ENCODE assay signal across 8 mouse cellular contexts in the genomic region with DNA sequence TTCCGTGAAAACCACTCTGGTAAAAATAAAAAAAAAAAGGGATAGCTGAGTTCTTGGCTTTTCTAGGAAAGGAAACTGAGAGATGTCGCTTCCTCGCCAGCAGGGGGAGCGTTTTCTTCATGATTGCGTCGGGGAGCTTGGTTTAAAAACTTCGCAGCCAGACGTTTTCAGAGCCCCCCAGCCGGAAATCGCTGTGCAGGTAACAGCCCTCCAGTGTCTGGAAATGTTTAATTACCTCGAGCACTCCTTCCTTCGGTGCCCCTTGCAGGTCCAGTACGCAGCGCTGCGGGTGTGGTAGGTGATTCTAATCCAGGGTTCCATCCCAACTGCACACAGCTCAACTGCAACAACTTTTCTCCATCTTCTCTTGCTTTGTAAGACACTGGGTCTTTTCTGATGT. TPM values are rescaled to one million over a fixed set of nuclear protein-coding genes. Genes with fewer than 3 reads are reported as not detected.
A peak's percentile ranks its signal among the peaks of the same experiment; 100 is the strongest.
DNase-seq lines count a peak whose midpoint lies in the region; ATAC-seq and TF ChIP-seq lines count a peak whose summit lies in the region.

A gene (plus strand): TSS at position 146 of the 400 bp plus-strand sequence.

- no peak within 1 kb of the TSS for H3K4me3 ChIP-seq in thymus, adult 2 months (ENCODE audit: control insufficient read depth, insufficient read depth, low read length)
- peak within 1 kb of the TSS; percentile 46 for H3K4me3 ChIP-seq in kidney, adult 2 months (ENCODE audit: insufficient read depth, low read depth, low read length)
- peak within 1 kb of the TSS; percentile 19 to 46; a peak in 3 of 4 replicates for H3K4me3 ChIP-seq in liver, embryonic 14.5 days (ENCODE audit: insufficient read depth in 1 of 2, low read depth in 2 of 2, low read length in 2 of 2)

- ATAC-seq in common myeloid progenitor, adult 5-6 weeks (replicated peaks; ENCODE audit: low read depth, poor library complexity, severe bottlenecking), result peak; percentile 61
- ATAC-seq in liver, embryonic 14.5 days (ENCODE audit: insufficient read depth), result no peak

- TF ChIP-seq POLR2A in thymus, adult 2 months (IDR thresholded peaks at IDR 0.05; ENCODE audit: control insufficient read depth, extremely low read depth, insufficient read depth, low read length, poor library complexity), result no peak
- TF ChIP-seq POLR2A in kidney, adult 2 months (IDR thresholded peaks at IDR 0.05; ENCODE audit: low read depth, low read length), result no peak

- TF ChIP-seq EP300 in liver, embryonic 14.5 days (IDR thresholded peaks at IDR 0.05; ENCODE audit: low read depth), result no peak

- no peaks in the 10 kb centered on the region for H3K36me3 ChIP-seq in thymus, adult 2 months (ENCODE audit: control insufficient read depth, insufficient read depth, low read length)
- H3K36me3 ChIP-seq in kidney, adult 2 months (ENCODE audit: control insufficient read depth, insufficient read depth, low read length), result no peaks in the 10 kb centered on the region
- no peaks in the 10 kb centered on the region for H3K36me3 ChIP-seq in liver, embryonic 14.5 days (replicated peaks; ENCODE audit: control insufficient read depth, insufficient read depth, low read depth)

- no peaks in the 10 kb centered on the region for H3K9me3 ChIP-seq in liver, embryonic 14.5 days (ENCODE audit: control insufficient read depth, low read length)

- H3K4me2 ChIP-seq in liver, embryonic 14.5 days (ENCODE audit: low read depth), result peak within 1 kb of the TSS; percentile 46

- H3K27ac ChIP-seq in thymus, adult 2 months (ENCODE audit: control insufficient read depth, insufficient read depth, low read length), result no peak within 1 kb of the TSS
- H3K27ac ChIP-seq in kidney, adult 2 months (ENCODE audit: insufficient read depth, low read depth, low read length), result no peak within 1 kb of the TSS
- H3K27ac ChIP-seq in liver, embryonic 14.5 days, result no peak within 1 kb of the TSS

- no peak within 1 kb of the TSS for H3K9ac ChIP-seq in liver, embryonic 14.5 days (replicated peaks)

- DNase-seq in thymus, adult 2 months, result peak; percentile 26
- DNase-seq in thymus, adult 18-20 months, result no peak
- DNase-seq in heart, adult 11 months, result peak; percentile 92
- DNase-seq in kidney, adult 2 months, result peak; percentile 54
- DNase-seq in liver, embryonic 14.5 days (ENCODE audit: low read depth in 3 of 3, low spot score in 3 of 3), result peak in 2 of 3 experiments; percentile 4 to 9
- peak; percentile 82 for DNase-seq in neural tube, embryonic 10.5 days (ENCODE audit: extremely low spot score, low spot score)
- DNase-seq in urinary bladder, postnatal 4 days (ENCODE audit: low spot score in 2 of 2), result peak; percentile 62 to 72

- no peaks in the 10 kb centered on the region for H3K4me1 ChIP-seq in thymus, adult 2 months (replicated peaks; ENCODE audit: control insufficient read depth, insufficient read depth, low read length)
- H3K4me1 ChIP-seq in kidney, adult 2 months (ENCODE audit: control insufficient read depth, insufficient read depth, low read length), result no peaks in the 10 kb centered on the region
- no peaks in the 10 kb centered on the region for H3K4me1 ChIP-seq in liver, embryonic 14.5 days (replicated peaks; ENCODE audit: control insufficient read depth in 2 of 2, insufficient read depth in 2 of 2, low read length in 1 of 2)

- H3K27me3 ChIP-seq in thymus, adult 2 months (ENCODE audit: control insufficient read depth, insufficient read depth, low read length), result 0 out of 2 replicates have a peak, but pooled peaks cover 2% of the 10 kb centered on the region
- no peaks in the 10 kb centered on the region for H3K27me3 ChIP-seq in kidney, adult 2 months (replicated peaks; ENCODE audit: control insufficient read depth, insufficient read depth, low read length)
- peaks cover 29% of the 10 kb centered on the region for H3K27me3 ChIP-seq in liver, embryonic 14.5 days (ENCODE audit: control insufficient read depth, insufficient read depth, low read length)

- 1% methylated on average over 15 of the region's 15 CpGs for WGBS in thymus, adult 2 months
- WGBS in kidney, adult 2 months, result under 1% methylated on average over 15 of the region's 15 CpGs
- under 1% methylated on average over 15 of the region's 15 CpGs for WGBS in liver, embryonic 14.5 days (ENCODE audit: insufficient replicate concordance)

- TF ChIP-seq CTCF in thymus, adult 2 months (IDR thresholded peaks at IDR 0.05; ENCODE audit: borderline replicate concordance, control insufficient read depth, extremely low read depth, insufficient read depth, low read length, poor library complexity), result 0 out of 2 replicates have a peak, but pooled peaks have one; percentile 40
- TF ChIP-seq CTCF in kidney, adult 2 months (conservative IDR thresholded peaks at IDR 0.05; ENCODE audit: insufficient read depth, insufficient read length, low read depth, low read length), result peak; percentile 64
- peak; percentile 59 for TF ChIP-seq CTCF in liver, embryonic 14.5 days (IDR thresholded peaks at IDR 0.05; ENCODE audit: low read depth)

RNA-seq across cellular contexts. Expression of the gene that starts here (rescaled TPM):
- polyA plus RNA-seq in thymus, adult 2 months (2012; rRNA removed), result 4.6 and 5.6 TPM in 2 replicates
- not detected in 2 replicates for total RNA-seq in common myeloid progenitor, adult 5-6 weeks (2017)
- 4.0 and 5.3 TPM in 2 replicates for polyA plus RNA-seq in kidney, adult 2 months (2012; rRNA removed)
- polyA plus RNA-seq in liver, embryonic 14.5 days (2012; rRNA removed), result 0.19 and 0.20 TPM in 2 replicates
- 0.23 and 0.42 TPM in 2 replicates for polyA plus RNA-seq in liver, embryonic 14.5 days (2014; fragmentation: Nextera tagmentation; extraction: Ambion mirVana)

Comparison
In these comparisons a context has a peak if more than half of its experiments do, and no peak if none do; other contexts are left out.
1. DNase-seq: peak in thymus, adult 2 months (single experiment), heart, adult 11 months (single experiment), kidney, adult 2 months (single experiment), neural tube, embryonic 10.5 days (single experiment) and urinary bladder, postnatal 4 days (2 of 2); none in thymus, adult 18-20 months (0 of 2).
2. Peak in ATAC-seq in common myeloid progenitor, adult 5-6 weeks; RNA of the gene not detected or under 1 TPM.
3. Peak in DNase-seq, H3K4me3 ChIP-seq and H3K4me2 ChIP-seq in liver, embryonic 14.5 days; RNA of the gene not detected or under 1 TPM.
4. Peak in every context shown above with its lines, with median percentiles within 50 percentile points of each other: CTCF ChIP-seq.